ENCODE assay signal across 8 mouse cellular contexts in genomic region chr6:115674316-115674715, GRCm38 (mm10). TPM values are rescaled to one million over a fixed set of nuclear protein-coding genes. Genes with fewer than 3 reads are reported as not detected.
DNase-seq lines count a peak whose midpoint lies in the region; ATAC-seq and TF ChIP-seq lines count a peak whose summit lies in the region.

No protein-coding gene starts in this region.

- H3K4me2 ChIP-seq in embryonic facial prominence, embryonic 13.5 days: peak overlapping the region; percentile 78
- peak overlapping the region; percentile 73 for H3K4me2 ChIP-seq in intestine, embryonic 14.5 days (ENCODE audit: low read length)
- peak overlapping the region; percentile 95 for H3K4me2 ChIP-seq in myocyte (ENCODE audit: low read depth)

- H3ac ChIP-seq in myocyte (ENCODE audit: control insufficient read depth, insufficient read length): no peak overlapping the region

- H3K27ac ChIP-seq in left cerebral cortex, adult 2 months: no peak overlapping the region
- no peak overlapping the region for H3K27ac ChIP-seq in embryonic facial prominence, embryonic 13.5 days
- no peak overlapping the region for H3K27ac ChIP-seq in intestine, embryonic 14.5 days (ENCODE audit: low read depth)

- intact Hi-C loops in left cerebral cortex, adult 2 months (cut with DNase I): no loop called here

- peaks cover 68% of the 10 kb centered on the region for H3K79me2 ChIP-seq in myocyte (ENCODE audit: control insufficient read depth, insufficient read depth)

- WGBS in embryonic facial prominence, embryonic 13.5 days: 52% methylated on average over 2 of the region's 2 CpGs
- WGBS in intestine, embryonic 14.5 days: 31% methylated on average over 2 of the region's 2 CpGs

- peak overlapping the region; percentile 99 for H3K9ac ChIP-seq in embryonic facial prominence, embryonic 13.5 days
- H3K9ac ChIP-seq in intestine, embryonic 14.5 days (ENCODE audit: low read length): peak overlapping the region; percentile 98

- no peaks in the 10 kb centered on the region for H3K27me3 ChIP-seq in embryonic facial prominence, embryonic 13.5 days
- no peaks in the 10 kb centered on the region for H3K27me3 ChIP-seq in intestine, embryonic 14.5 days (replicated peaks; ENCODE audit: control insufficient read depth, insufficient read depth, low read length)
- H3K27me3 ChIP-seq in myocyte (ENCODE audit: control insufficient read depth, insufficient read depth, insufficient read length): no peaks in the 10 kb centered on the region

- H3K9me3 ChIP-seq in embryonic facial prominence, embryonic 13.5 days: no peaks in the 10 kb centered on the region
- no peaks in the 10 kb centered on the region for H3K9me3 ChIP-seq in intestine, embryonic 14.5 days (ENCODE audit: control insufficient read depth, low read length)

- ATAC-seq in embryonic facial prominence, embryonic 13.5 days (ENCODE audit: insufficient number of reproducible peaks, insufficient read depth, low FRiP score, low TSS enrichment, low read depth): no peak
- ATAC-seq in intestine, embryonic 14.5 days (replicated peaks; ENCODE audit: low FRiP score, low TSS enrichment, low read depth): no peak

- TF ChIP-seq POLR2A in myocyte (IDR thresholded peaks at IDR 0.05; ENCODE audit: insufficient read length, low read depth): no peak

- TF ChIP-seq CTCF in left cerebral cortex, adult 2 months (IDR thresholded peaks at IDR 0.05): no peak

- no peaks in the 10 kb centered on the region for H3K36me3 ChIP-seq in embryonic facial prominence, embryonic 13.5 days
- H3K36me3 ChIP-seq in intestine, embryonic 14.5 days (ENCODE audit: control insufficient read depth, insufficient read depth, low read length): no peaks in the 10 kb centered on the region
- H3K36me3 ChIP-seq in myocyte (ENCODE audit: control insufficient read depth, insufficient read depth): no peaks in the 10 kb centered on the region

- H3K4me3 ChIP-seq in left cerebral cortex, adult 2 months: peak overlapping the region; percentile 93
- H3K4me3 ChIP-seq in embryonic facial prominence, embryonic 13.5 days: peak overlapping the region; percentile 94
- peak overlapping the region; percentile 73 for H3K4me3 ChIP-seq in intestine, embryonic 14.5 days (ENCODE audit: low read depth, low read length)
- peak overlapping the region; percentile 88 for H3K4me3 ChIP-seq in myocyte

- H3K4me1 ChIP-seq in embryonic facial prominence, embryonic 13.5 days: peaks cover 9% of the 10 kb centered on the region
- H3K4me1 ChIP-seq in intestine, embryonic 14.5 days (replicated peaks; ENCODE audit: control insufficient read depth, insufficient read depth, low read length): peaks cover 11% of the 10 kb centered on the region

- DNase-seq in left cerebral cortex, adult 2 months (ENCODE audit: extremely low spot score in 1 of 2, low spot score in 2 of 2): no peak
- DNase-seq in left cerebral cortex, adult 8-10 months (ENCODE audit: low spot score in 2 of 2): no peak
- DNase-seq in intestine, embryonic 14.5 days (ENCODE audit: low spot score): no peak
- no peak for DNase-seq in spleen, postnatal 14 days (ENCODE audit: low spot score in 2 of 2)
- DNase-seq in thymus, postnatal 10 days (ENCODE audit: low spot score in 2 of 2): no peak
- DNase-seq in kidney, adult 11 months: no peak

TF ChIP-seq in myocyte, 11 proteins besides CTCF, POLR2A, EP300 and RAD21:
- TF ChIP-seq USF1 (IDR thresholded peaks at IDR 0.05; ENCODE audit: low read depth): no peak
- no peak for TF ChIP-seq MYOD1 (IDR thresholded peaks at IDR 0.05; ENCODE audit: control insufficient read depth in 1 of 3, insufficient read length in 2 of 3, low read depth in 2 of 3)
- TF ChIP-seq E2F4 (IDR thresholded peaks at IDR 0.05; ENCODE audit: insufficient read depth): no peak
- no peak for TF ChIP-seq TCF12 (IDR thresholded peaks at IDR 0.05; ENCODE audit: insufficient read depth, poor library complexity, severe bottlenecking)
- TF ChIP-seq MYOG (IDR thresholded peaks at IDR 0.05; ENCODE audit: control insufficient read depth in 1 of 3, insufficient read depth in 1 of 3, insufficient read length in 2 of 3, low read depth in 2 of 3): no peak
- no peak for TF ChIP-seq MAX (IDR thresholded peaks at IDR 0.05; ENCODE audit: low read depth)
- TF ChIP-seq TCF3 (IDR thresholded peaks at IDR 0.05; ENCODE audit: insufficient read length, low read depth): no peak
- TF ChIP-seq POLR2AphosphoS2 (IDR thresholded peaks at IDR 0.05; ENCODE audit: insufficient read length, low read depth): no peak
- TF ChIP-seq SRF (IDR thresholded peaks at IDR 0.05; ENCODE audit: control insufficient read depth, insufficient read length, low read depth): no peak
- TF ChIP-seq REST (IDR thresholded peaks at IDR 0.05; ENCODE audit: insufficient read depth, insufficient read length): no peak
TF ChIP-seq in myocyte: peak in this region for 0.

RNA-seq across cellular contexts. Expression of gene Raf1, which starts 2.1 kb away (rescaled TPM):
- 10 to 100 TPM; 85.4 to 89.8 TPM for total RNA-seq in left cerebral cortex, adult 2 months (2021)
- total RNA-seq in left cerebral cortex, adult 8-10 months (2022): 10 to 100 TPM; 73.9 to 78.0 (median 76.5) TPM
- polyA plus RNA-seq in embryonic facial prominence, embryonic 13.5 days (2015; fragmentation: Nextera tagmentation; extraction: Ambion mirVana): 111 TPM in 2 replicates
- polyA plus RNA-seq in intestine, embryonic 14.5 days (2014; fragmentation: Nextera tagmentation; extraction: Ambion mirVana): 114 and 122 TPM in 2 replicates
- polyA plus RNA-seq in myocyte (2012; fragmentation: generic; extraction: Trizol): 81.2 TPM
